Comparison of ENCODE assay signal across 9 mouse cellular contexts in genomic region chr15:41973263-41973662, GRCm38 (mm10).
A peak's percentile ranks its signal among the peaks of the same experiment; 100 is the strongest.
DNase-seq lines count a peak whose midpoint lies in the region.
"Had no signal": no experiment of that assay in that cellular context is flagged by ENCODE, and none has a peak within 500 bp of the region (broad histone marks: within the 10 kb centered on the region; RNA-seq: fewer than 3 reads in every experiment).

No protein-coding gene starts in this region.

- peak; percentile 65 for DNase-seq in WW6 (ENCODE audit: low read depth, low spot score)
- peak; percentile 79 for DNase-seq in cerebellum, adult 9-11 months
- DNase-seq in frontal cortex, postnatal 10 days (ENCODE audit: low spot score in 2 of 2) = peak; percentile 70 to 87
- DNase-seq in induced T-regulatory cell, adult 2 months (ENCODE audit: low read depth) = peak; percentile 77
- DNase-seq in left cerebral cortex, adult 18-20 months (ENCODE audit: low spot score in 2 of 2) = peak; percentile 93 to 96
- peak; percentile 82 for DNase-seq in midbrain, embryonic 10.5 days (ENCODE audit: low spot score)
- DNase-seq in right cerebral cortex, postnatal 25 days = peak; percentile 86
- DNase-seq in urinary bladder, postnatal 36 days (ENCODE audit: low spot score in 2 of 2) = peak; percentile 83 to 88

- H3K4me3 ChIP-seq in midbrain, embryonic 10.5 days = no peak overlapping the region
- H3K4me3 ChIP-seq: neural tube, embryonic 13.5 days had no signal

- no peak overlapping the region for H3K27ac ChIP-seq in midbrain, embryonic 10.5 days (replicated peaks)
- H3K27ac ChIP-seq: neural tube, embryonic 13.5 days had no signal

- H3K36me3 ChIP-seq in midbrain, embryonic 10.5 days = no peaks in the 10 kb centered on the region
- H3K36me3 ChIP-seq: neural tube, embryonic 13.5 days had no signal

- 7% methylated on average over 8 of the region's 8 CpGs for WGBS in midbrain, embryonic 10.5 days

- H3K27me3 ChIP-seq in midbrain, embryonic 10.5 days (ENCODE audit: low read depth, poor library complexity, severe bottlenecking) = no peaks in the 10 kb centered on the region
- H3K27me3 ChIP-seq: neural tube, embryonic 13.5 days had no signal

- H3K9me3 ChIP-seq in midbrain, embryonic 10.5 days (replicated peaks) = no peaks in the 10 kb centered on the region
- H3K9me3 ChIP-seq: neural tube, embryonic 13.5 days had no signal

- no peaks in the 10 kb centered on the region for H3K4me1 ChIP-seq in midbrain, embryonic 10.5 days
- H3K4me1 ChIP-seq: neural tube, embryonic 13.5 days had no signal
